Mouse (Mus musculus): ENCODE measurements around the gene Eif2ak2.

DNA sequence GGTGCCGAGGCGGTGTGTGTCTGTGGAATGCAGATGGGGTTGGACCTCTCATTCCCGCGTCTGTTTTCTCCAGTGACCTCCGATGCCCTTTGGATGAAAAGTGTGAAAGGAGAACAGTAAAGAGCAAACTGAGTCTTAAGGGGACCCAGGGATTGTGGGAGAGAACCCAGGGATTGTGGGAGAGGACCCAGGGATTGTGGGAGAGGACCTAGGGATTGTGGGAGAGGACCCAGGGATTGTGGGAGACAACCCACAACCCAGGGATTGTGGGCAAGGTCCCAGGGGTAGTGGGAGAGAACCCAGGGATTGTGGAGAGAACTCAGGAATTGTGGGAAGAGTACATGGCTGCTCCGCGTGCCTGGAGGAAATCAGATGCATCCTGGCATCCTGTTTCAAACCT, 12.6 kb upstream of the Eif2ak2 start:
- no peak for TF ChIP-seq CTCF (IDR thresholded peaks at IDR 0.05)
- TF ChIP-seq EP300 (IDR thresholded peaks at IDR 0.05): no peak
